Mouse (Mus musculus) cerebellum, adult 9-10 months (tissue): ENCODE data around the gene Tapbp.

Experiments used
- DNase-seq: peaks from one replicate; pipeline ENCODE4 v3.0.0; 2022

Gene Tapbp

GRCm38 (mm10) chr17:33908331-33909076, 7.2 kb upstream of the Tapbp start:
- peak; percentile 80 for DNase-seq

GRCm38 (mm10) chr17:33909077-33909868, 6.4 kb upstream of the Tapbp start, which contains the start of gene Daxx:
TSS of gene Daxx (plus strand) at chr17:33909414.
- peak; percentile 98 for DNase-seq

- DNase-seq, result no peak
These were observed 5.8 kb upstream of the Tapbp start for GRCm38 (mm10) chr17:33909869-33910250.

- DNase-seq, result peak; percentile 66
These were observed 5.2 kb upstream of the Tapbp start for GRCm38 (mm10) chr17:33910346-33911051.

GRCm38 (mm10) chr17:33911052-33911812, 4.5 kb upstream of the Tapbp start:
- DNase-seq, result peak; percentile 53

- peak; percentile 57 for DNase-seq
These were observed 3.8 kb upstream of the Tapbp start for GRCm38 (mm10) chr17:33911813-33912414.

GRCm38 (mm10) chr17:33913264-33913663, 2.4 kb upstream of the Tapbp start:
- DNase-seq, result peak; percentile 46

GRCm38 (mm10) chr17:33913905-33914304, 1.8 kb upstream of the Tapbp start:
- peak; percentile 55 for DNase-seq

GRCm38 (mm10) chr17:33914969-33915391, 719 bp upstream of the Tapbp start:
- DNase-seq, result peak; percentile 68

- peak; percentile 79 for DNase-seq
These were observed 595 bp downstream of the Tapbp start for GRCm38 (mm10) chr17:33916294-33916693.

GRCm38 (mm10) chr17:33916847-33917655, 1.4 kb downstream of the Tapbp start:
- DNase-seq, result peak; percentile 66

- peak; percentile 64 for DNase-seq
These were observed 2.1 kb downstream of the Tapbp start for GRCm38 (mm10) chr17:33917656-33918292.

GRCm38 (mm10) chr17:33918293-33919203, 2.8 kb downstream of the Tapbp start:
- DNase-seq, result peak; percentile 65

- DNase-seq, result peak; percentile 80
These were observed 3.9 kb downstream of the Tapbp start for GRCm38 (mm10) chr17:33919351-33920281.

GRCm38 (mm10) chr17:33920282-33921097, 4.8 kb downstream of the Tapbp start:
- DNase-seq, result peak; percentile 90

- DNase-seq, result peak; percentile 39
These were observed 5.7 kb downstream of the Tapbp start for GRCm38 (mm10) chr17:33921361-33921760.

GRCm38 (mm10) chr17:33924577-33925283, 9.0 kb downstream of the Tapbp start:
- DNase-seq, result no peak
